Mouse (Mus musculus) CH12.LX (cell line): ENCODE data around the gene Zfp46. TPM values are rescaled to one million over a fixed set of nuclear protein-coding genes. Genes with fewer than 3 reads are reported as not detected.

Experiments used
- DNase-seq: peaks from one replicate; pipeline ENCODE4 v3.0.0-alpha.2; 2013; ENCODE audit errors: extremely low read depth
- H3K27ac ChIP-seq: 2 replicates; pipeline ENCODE4 v1.5.1; 2012; ENCODE audit warnings: low read depth, mild to moderate bottlenecking, control low read depth, moderate library complexity; ENCODE audit not compliant: insufficient read depth
- H3K27me3 ChIP-seq: replicated peaks from 2 replicates; pipeline ENCODE3; 2012; ENCODE audit warnings: inconsistent platforms
- H3K36me3 ChIP-seq, 2 experiments: replicated peaks in 1 of 2; 2 replicates each; pipeline versions ENCODE3 to v1.6.1; 2012; ENCODE audit warnings: inconsistent platforms in 1 of 2, low read length in 1 of 2, mild to moderate bottlenecking in 1 of 2, mixed read lengths in 1 of 2, moderate library complexity in 1 of 2; ENCODE audit not compliant: control insufficient read depth in 1 of 2, insufficient read depth in 1 of 2
- H3K4me1 ChIP-seq, 2 experiments: 2 replicates each; pipeline ENCODE4 v1.6.1; 2012; ENCODE audit warnings: inconsistent platforms in 1 of 2, moderate library complexity in 1 of 2; ENCODE audit not compliant: insufficient read depth in 2 of 2, control insufficient read depth in 1 of 2
- H3K4me2 ChIP-seq: 2 replicates; pipeline ENCODE4 v1.6.1; 2012; ENCODE audit warnings: low read depth, mild to moderate bottlenecking, control low read depth; ENCODE audit not compliant: poor library complexity, insufficient read depth, severe bottlenecking
- H3K4me3 ChIP-seq, 3 experiments: fragments of 150-350 bp in 1 of 3; sonication (generic) in 1 of 3; replicated peaks in 1 of 3; 2 replicates each; pipeline versions ENCODE3 to v1.5.1; 2011 to 2012; ENCODE audit warnings: low read depth in 2 of 3, low read length in 2 of 3, mild to moderate bottlenecking in 2 of 3, moderate library complexity in 2 of 3, control low read depth in 1 of 3, improper control_type of control experiment in 1 of 3, inconsistent platforms in 1 of 3, mixed read lengths in 1 of 3; ENCODE audit not compliant: poor library complexity in 1 of 3
- H3K79me2 ChIP-seq: replicated peaks from 2 replicates; pipeline ENCODE4 v1.6.1; 2012; ENCODE audit warnings: mild to moderate bottlenecking, moderate library complexity; ENCODE audit not compliant: control insufficient read depth, poor library complexity, insufficient read depth, severe bottlenecking; ENCODE audit errors: extremely low read depth
- H3K9ac ChIP-seq: 2 replicates; pipeline ENCODE4 v1.6.1; 2012; ENCODE audit warnings: low read depth, mild to moderate bottlenecking, control low read depth, moderate library complexity; ENCODE audit not compliant: insufficient read depth
- H3K9me3 ChIP-seq: replicated peaks from 2 replicates; pipeline ENCODE3; 2012; ENCODE audit warnings: low read length, inconsistent platforms, mixed read lengths
- CHD1 ChIP-seq: IDR thresholded peaks from 2 replicates; pipeline ENCODE4 v1.6.1; 2012; ENCODE audit warnings: low read depth, low read length, improper control_type of control experiment, inconsistent platforms
- CHD2 ChIP-seq: IDR thresholded peaks from 2 replicates; pipeline ENCODE4 v1.6.1; 2011; ENCODE audit warnings: low read length, improper control_type of control experiment
- CTCF ChIP-seq, 2 experiments: IDR thresholded peaks in 1 of 2; conservative IDR thresholded peaks in 1 of 2; 2 replicates each; pipeline ENCODE4 v1.5.1; 2011 to 2012; ENCODE audit warnings: low read depth in 2 of 2, low read length in 2 of 2, improper control_type of control experiment in 1 of 2, inconsistent platforms in 1 of 2, mild to moderate bottlenecking in 1 of 2, moderate library complexity in 1 of 2
- ETS1 ChIP-seq: conservative IDR thresholded peaks from 2 replicates; pipeline ENCODE4 v1.6.1; 2012; ENCODE audit warnings: low read depth, mild to moderate bottlenecking, inconsistent platforms, low read length, improper control_type of control experiment, moderate library complexity
- KAT2A ChIP-seq: IDR thresholded peaks from 2 replicates; pipeline ENCODE4 v1.6.1; 2012; ENCODE audit warnings: low read length, improper control_type of control experiment, inconsistent platforms; ENCODE audit not compliant: insufficient replicate concordance
- MAFK ChIP-seq: IDR thresholded peaks from 2 replicates; pipeline ENCODE4 v1.6.1; 2011; ENCODE audit warnings: low read length, improper control_type of control experiment; ENCODE audit not compliant: insufficient replicate concordance
- MXI1 ChIP-seq: IDR thresholded peaks from 2 replicates; pipeline ENCODE4 v1.6.1; 2011; ENCODE audit warnings: mild to moderate bottlenecking, low read depth, low read length, improper control_type of control experiment
- MYC ChIP-seq: IDR thresholded peaks from 2 replicates; pipeline ENCODE4 v1.6.1; 2011; ENCODE audit warnings: low read depth, mild to moderate bottlenecking, improper control_type of control experiment, low read length
- NELFE ChIP-seq: IDR thresholded peaks from 2 replicates; pipeline ENCODE4 v1.6.1; 2011; ENCODE audit warnings: low read depth, low read length, improper control_type of control experiment
- NRF1 ChIP-seq: IDR thresholded peaks from 2 replicates; pipeline ENCODE4 v1.6.1; 2014; ENCODE audit warnings: low read depth, mild to moderate bottlenecking, inconsistent platforms, low read length, improper control_type of control experiment, moderate library complexity
- PAX5 ChIP-seq: IDR thresholded peaks from 2 replicates; pipeline ENCODE4 v1.6.1; 2012; ENCODE audit warnings: low read length, inconsistent platforms, mixed read lengths
- SIN3A ChIP-seq: IDR thresholded peaks from 2 replicates; pipeline ENCODE4 v1.6.1; 2012; ENCODE audit warnings: low read length, improper control_type of control experiment, inconsistent platforms
- TBP ChIP-seq: conservative IDR thresholded peaks from 2 replicates; pipeline ENCODE4 v1.6.1; 2011; ENCODE audit warnings: low read depth, low read length, improper control_type of control experiment
- UBTF ChIP-seq: IDR thresholded peaks from 2 replicates; pipeline ENCODE4 v1.6.1; 2012; ENCODE audit warnings: low read depth, mild to moderate bottlenecking, inconsistent platforms, low read length, improper control_type of control experiment, moderate library complexity
- USF2 ChIP-seq: conservative IDR thresholded peaks from 2 replicates; pipeline ENCODE4 v1.6.1; 2011; ENCODE audit warnings: low read depth, low read length, improper control_type of control experiment
- ZMIZ1 ChIP-seq: IDR thresholded peaks from 2 replicates; pipeline ENCODE4 v1.6.1; 2012; ENCODE audit warnings: low read depth, mild to moderate bottlenecking, inconsistent platforms, low read length, improper control_type of control experiment
- ZNF384 ChIP-seq: IDR thresholded peaks from 2 replicates; pipeline ENCODE4 v1.6.1; 2012; ENCODE audit warnings: low read depth, low read length, improper control_type of control experiment, inconsistent platforms
- dilution Hi-C: fragments of 300-500 bp; cut with MboI; formaldehyde crosslinking; loops from 2 replicates; pipeline ENCODE4 v1.14.3; 2020; ENCODE audit warnings: low sequenced_read_pairs; ENCODE audit not compliant: extremely low pct_unique_long_range_greater_than_20kb, extremely low pct_ligation_motif_present
- in situ Hi-C: fragments of 300-500 bp; cut with MboI; formaldehyde crosslinking; loops from 3 replicates; pipeline ENCODE4 v1.14.3; 2019; ENCODE audit warnings: low sequenced_read_pairs, low pct_ligation_motif_present, low pct_unique_long_range_greater_than_20kb, mixed read lengths
- polyA plus RNA-seq: library from polyadenylated mRNA; unstranded; fragments of >175 nt; gene quantifications from 2 replicates; pipeline ENCODE4 v1.2.1, GENCODE M21; 2012; ENCODE audit warnings: low read depth; ENCODE audit not compliant: insufficient read length
- total RNA-seq, 2 experiments: library from RNA; depleted of rRNA; stranded (reverse); fragments of 300-350 nt in 1 of 2; fragments of >200 nt in 1 of 2; gene quantifications; 2 replicates each; pipeline ENCODE4 v1.2.3; 2012 to 2014

The Zfp46 gene
- total and polyA plus RNA-seq, 3 experiments, result 2.8 to 7.2 (median 4.1) TPM

- no peak overlapping the region for H3K4me2 ChIP-seq
- no peak overlapping the region for H3K4me3 ChIP-seq
- peaks cover 16% of the 10 kb centered on the region; the same call in 1 of the 2 replicates for H3K79me2 ChIP-seq
- no peak overlapping the region for H3K9ac ChIP-seq
- peaks cover 36 to 81% of the 10 kb centered on the region in 2 experiments for H3K36me3 ChIP-seq
- H3K27ac ChIP-seq, result no peak overlapping the region
- no peaks in the 10 kb centered on the region for H3K4me1 ChIP-seq
- dilution Hi-C loops (no loop called here), in situ Hi-C loops (no loop called here)
- no peaks in the 10 kb centered on the region for H3K27me3 ChIP-seq
- TF ChIP-seq NRF1, result no peak
- TF ChIP-seq USF2, result no peak
- no peak for TF ChIP-seq MXI1
- no peak for TF ChIP-seq TBP
- TF ChIP-seq UBTF, result no peak
- no peaks in the 10 kb centered on the region for H3K9me3 ChIP-seq
- no peak for DNase-seq
Observed at GRCm38 (mm10) chr4:136335065-136335464, 50.6 kb downstream of the Zfp46 start.

GRCm38 (mm10) chr4:136337129-136337528 lies 52.6 kb downstream of the Zfp46 start:
- Histone ChIP-seq H3K9me3 (no peaks in the 10 kb centered on the region), H3K4me2 (no peak overlapping the region), H3K9ac (no peak overlapping the region), H3K36me3 (peaks cover 32 to 71% of the 10 kb centered on the region in 2 experiments), H3K4me3 (no peak overlapping the region), H3K4me1 (no peaks in the 10 kb centered on the region), H3K79me2 (peaks cover 12% of the 10 kb centered on the region; the same call in 1 of the 2 replicates), H3K27ac (no peak overlapping the region), H3K27me3 (no peaks in the 10 kb centered on the region)
- DNase-seq, result no peak
- in situ Hi-C loops (no loop called here), dilution Hi-C loops (no loop called here)
- TF ChIP-seq NELFE, result no peak
- no peak for TF ChIP-seq MYC
- no peak for TF ChIP-seq PAX5
- no peak for TF ChIP-seq MAFK
- no peak for TF ChIP-seq NRF1
- TF ChIP-seq CHD1, result no peak
- no peak for TF ChIP-seq ETS1
- no peak for TF ChIP-seq UBTF
- no peak for TF ChIP-seq ZMIZ1
- TF ChIP-seq KAT2A, result no peak
- TF ChIP-seq CHD2, result no peak
- TF ChIP-seq CTCF (conservative IDR thresholded peaks at IDR 0.05 in 1 of 2, IDR thresholded peaks at IDR 0.05 in 1 of 2; ENCODE audit: low read depth in 2 of 2, low read length in 2 of 2), result no peak
- no peak for TF ChIP-seq ZNF384
- no peak for TF ChIP-seq SIN3A

Other genes with a start within 250 kb of the Zfp46 start
- gene Rpl11, start 231.3 kb upstream of the Zfp46 start, total RNA-seq (2012; rRNA removed), result 2,513 and 2,636 TPM in 2 replicates
- gene Rpl11, start 231.3 kb upstream of the Zfp46 start, total RNA-seq (2014; rRNA removed), result 1,648 and 1,661 TPM in 2 replicates
- gene Rpl11, start 231.3 kb upstream of the Zfp46 start, polyA plus RNA-seq, result 1,170 and 1,488 TPM in 2 replicates
- gene Id3, start 141.2 kb upstream of the Zfp46 start, total RNA-seq (2012; rRNA removed), result 41.1 and 85.5 TPM in 2 replicates
- gene Id3, start 141.2 kb upstream of the Zfp46 start, total RNA-seq (2014; rRNA removed), result 96.0 and 116 TPM in 2 replicates
- gene Id3, start 141.2 kb upstream of the Zfp46 start, polyA plus RNA-seq, result 17.6 and 18.3 TPM in 2 replicates
- 7.2 and 7.6 TPM in 2 replicates for gene E2f2, start 112.3 kb upstream of the Zfp46 start, total RNA-seq (2012; rRNA removed)
- 4.4 and 4.9 TPM in 2 replicates for gene E2f2, start 112.3 kb upstream of the Zfp46 start, total RNA-seq (2014; rRNA removed)
- gene E2f2, start 112.3 kb upstream of the Zfp46 start, polyA plus RNA-seq, result 3.9 and 6.1 TPM in 2 replicates
- 0.08 TPM in 2 replicates for gene Asap3, start 78.3 kb upstream of the Zfp46 start, total RNA-seq (2012; rRNA removed)
- not detected in 2 replicates for gene Asap3, start 78.3 kb upstream of the Zfp46 start, total RNA-seq (2014; rRNA removed)
- 0.07 TPM in 1 of 2 replicates, not detected in the other for gene Asap3, start 78.3 kb upstream of the Zfp46 start, polyA plus RNA-seq
- not detected in 2 replicates for gene Tcea3, start 37.0 kb upstream of the Zfp46 start, total RNA-seq (2012; rRNA removed)
- gene Tcea3, start 37.0 kb upstream of the Zfp46 start, total RNA-seq (2014; rRNA removed), result not detected in 2 replicates
- gene Tcea3, start 37.0 kb upstream of the Zfp46 start, polyA plus RNA-seq, result not detected in 2 replicates
- 65.6 and 86.6 TPM in 2 replicates for gene Hnrnpr, start 26.3 kb downstream of the Zfp46 start, total RNA-seq (2012; rRNA removed)
- gene Hnrnpr, start 26.3 kb downstream of the Zfp46 start, total RNA-seq (2014; rRNA removed), result 117 and 137 TPM in 2 replicates
- gene Hnrnpr, start 26.3 kb downstream of the Zfp46 start, polyA plus RNA-seq, result 130 and 183 TPM in 2 replicates
- not detected in 2 replicates for gene Htr1d, start 138.8 kb downstream of the Zfp46 start, total RNA-seq (2012; rRNA removed)
- not detected in 2 replicates for gene Htr1d, start 138.8 kb downstream of the Zfp46 start, total RNA-seq (2014; rRNA removed)
- not detected in 2 replicates for gene Htr1d, start 138.8 kb downstream of the Zfp46 start, polyA plus RNA-seq
- gene 6030445D17Rik, start 177.6 kb downstream of the Zfp46 start, total RNA-seq (2012; rRNA removed), result not detected in 2 replicates
- not detected in 2 replicates for gene 6030445D17Rik, start 177.6 kb downstream of the Zfp46 start, total RNA-seq (2014; rRNA removed)
- not detected in 2 replicates for gene 6030445D17Rik, start 177.6 kb downstream of the Zfp46 start, polyA plus RNA-seq
- gene Luzp1, start 185.1 kb downstream of the Zfp46 start, total RNA-seq (2012; rRNA removed), result 6.1 and 6.9 TPM in 2 replicates
- 4.7 and 5.0 TPM in 2 replicates for gene Luzp1, start 185.1 kb downstream of the Zfp46 start, total RNA-seq (2014; rRNA removed)
- 5.9 and 7.0 TPM in 2 replicates for gene Luzp1, start 185.1 kb downstream of the Zfp46 start, polyA plus RNA-seq